In the genomic region with DNA sequence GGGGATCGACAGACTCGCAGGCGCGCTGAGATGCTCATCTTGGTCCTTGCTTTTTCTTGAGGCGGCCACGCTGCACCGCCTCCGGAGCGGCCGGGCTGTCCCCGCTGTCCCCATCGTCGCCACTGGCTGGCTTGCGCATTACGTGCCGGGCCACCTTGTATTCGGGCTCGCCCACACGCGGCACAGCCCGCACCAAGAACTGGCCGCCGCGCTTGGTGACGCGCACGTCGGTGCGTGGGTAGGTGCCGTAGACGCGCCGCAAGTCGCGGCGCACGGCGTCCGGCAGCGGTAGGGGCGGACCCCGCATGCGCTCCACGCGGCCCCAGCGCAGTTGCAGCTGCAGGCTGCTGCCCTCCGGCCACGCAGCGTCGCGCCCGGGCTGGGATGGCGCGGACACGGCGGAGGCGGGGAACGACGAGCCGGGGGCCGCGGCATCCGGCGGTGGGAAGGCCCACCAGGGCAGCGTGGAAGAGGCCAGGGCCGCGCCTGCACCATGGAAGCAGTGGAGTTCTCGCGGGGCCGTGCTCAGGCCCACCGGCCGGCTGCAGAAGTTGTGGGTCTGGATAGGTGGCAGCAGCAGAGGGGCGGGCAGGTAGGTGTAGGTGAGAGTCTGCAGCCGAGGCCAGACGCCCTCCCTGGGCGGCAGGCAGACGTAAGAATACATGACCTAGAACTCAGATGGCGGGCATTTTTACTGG, we compare ENCODE assay signal across 8 mouse cellular contexts. TPM values are rescaled to one million over a fixed set of nuclear protein-coding genes. Genes with fewer than 3 reads are reported as not detected.
A peak's percentile ranks its signal among the peaks of the same experiment; 100 is the strongest.
DNase-seq lines count a peak whose midpoint lies in the region; ATAC-seq lines count a peak whose summit lies in the region.

No protein-coding gene starts in this region.

- peak; percentile 61 to 68 for DNase-seq in urinary bladder, adult 18-20 months (ENCODE audit: low spot score in 2 of 2)
- DNase-seq in urinary bladder, postnatal 10 days (ENCODE audit: low spot score), result no peak
- DNase-seq in embryo, embryonic 11 days, result peak; percentile 89
- peak; percentile 76 to 80 for DNase-seq in gastrocnemius, postnatal 4 days (ENCODE audit: low spot score in 2 of 2)
- peak; percentile 93 to 97 for DNase-seq in left cerebral cortex, postnatal 25 days (ENCODE audit: low spot score in 2 of 2)
- peak; percentile 94 to 95 for DNase-seq in right cerebral cortex, postnatal 10 days (ENCODE audit: low spot score in 2 of 2)

- intact Hi-C loops in left cerebral cortex, postnatal 25 days (cut with DNase I), result no loop called here

- peak; percentile 81 for ATAC-seq in intestine, embryonic 15.5 days
- ATAC-seq in megakaryocyte progenitor cell, adult 5-6 weeks (replicated peaks; ENCODE audit: poor library complexity), result peak; percentile 70

- H3K4me1 ChIP-seq in intestine, embryonic 15.5 days (replicated peaks), result peaks cover 17% of the 10 kb centered on the region

- H3K27me3 ChIP-seq in intestine, embryonic 15.5 days (replicated peaks), result no peaks in the 10 kb centered on the region

- H3K4me2 ChIP-seq in intestine, embryonic 15.5 days (replicated peaks), result peak overlapping the region; percentile 90

- no peaks in the 10 kb centered on the region for H3K36me3 ChIP-seq in intestine, embryonic 15.5 days

- peak overlapping the region; percentile 74 for H3K4me3 ChIP-seq in intestine, embryonic 15.5 days (replicated peaks)

- WGBS in intestine, embryonic 15.5 days, result under 1% methylated on average over 78 of the region's 78 CpGs

- H3K9ac ChIP-seq in intestine, embryonic 15.5 days, result peak overlapping the region; percentile 89

- no peaks in the 10 kb centered on the region for H3K9me3 ChIP-seq in intestine, embryonic 15.5 days

- H3K27ac ChIP-seq in intestine, embryonic 15.5 days, result peak overlapping the region; percentile 83

RNA-seq across cellular contexts. Expression of gene 2310034G01Rik, which starts 1.2 kb away (rescaled TPM):
- under 1 TPM; 0.59 to 0.70 TPM for total RNA-seq in gastrocnemius, postnatal 4 days (2021)
- polyA plus RNA-seq in intestine, embryonic 15.5 days (2015; fragmentation: Nextera tagmentation; extraction: Ambion mirVana), result 1.1 and 1.7 TPM in 2 replicates
- total RNA-seq in left cerebral cortex, postnatal 25 days (2021), result 1 to 10 TPM in 1 of 2 experiments, under 1 TPM in 1; 0.94 to 1.2 TPM
- total RNA-seq in megakaryocyte progenitor cell, adult 5-6 weeks (2015), result 0.61 and 1.5 TPM in 2 replicates
- total RNA-seq in megakaryocyte progenitor cell, adult 5-6 weeks (2017), result 0.29 and 1.8 TPM in 2 replicates

RNA-seq across cellular contexts. Expression of gene Mfsd13a, which starts 8.0 kb away (rescaled TPM):
- 1 to 10 TPM; 1.7 to 2.5 TPM for total RNA-seq in gastrocnemius, postnatal 4 days (2021)
- 13.5 and 14.2 TPM in 2 replicates for polyA plus RNA-seq in intestine, embryonic 15.5 days (2015; fragmentation: Nextera tagmentation; extraction: Ambion mirVana)
- 10 to 100 TPM; 24.1 to 28.1 TPM for total RNA-seq in left cerebral cortex, postnatal 25 days (2021)
- total RNA-seq in megakaryocyte progenitor cell, adult 5-6 weeks (2015), result 65.8 and 66.4 TPM in 2 replicates
- 15.3 and 17.4 TPM in 2 replicates for total RNA-seq in megakaryocyte progenitor cell, adult 5-6 weeks (2017)

RNA-seq across cellular contexts. Expression of gene Cuedc2, which starts 10.4 kb away (rescaled TPM):
- 100 to 1,000 TPM; 106 to 120 TPM for total RNA-seq in gastrocnemius, postnatal 4 days (2021)
- polyA plus RNA-seq in intestine, embryonic 15.5 days (2015; fragmentation: Nextera tagmentation; extraction: Ambion mirVana), result 126 and 138 TPM in 2 replicates
- total RNA-seq in left cerebral cortex, postnatal 25 days (2021), result 100 to 1,000 TPM; 174 to 185 TPM
- 41.4 and 42.1 TPM in 2 replicates for total RNA-seq in megakaryocyte progenitor cell, adult 5-6 weeks (2015)
- 148 and 184 TPM in 2 replicates for total RNA-seq in megakaryocyte progenitor cell, adult 5-6 weeks (2017)

RNA-seq across cellular contexts. Expression of gene Fbxl15, which starts 20.9 kb away (rescaled TPM):
- total RNA-seq in gastrocnemius, postnatal 4 days (2021), result 1 to 10 TPM; 4.4 to 5.1 TPM
- 15.6 and 16.7 TPM in 2 replicates for polyA plus RNA-seq in intestine, embryonic 15.5 days (2015; fragmentation: Nextera tagmentation; extraction: Ambion mirVana)
- total RNA-seq in left cerebral cortex, postnatal 25 days (2021), result 10 to 100 TPM; 28.6 to 29.0 TPM
- total RNA-seq in megakaryocyte progenitor cell, adult 5-6 weeks (2015), result 0.72 and 1.4 TPM in 2 replicates
- total RNA-seq in megakaryocyte progenitor cell, adult 5-6 weeks (2017), result 0.71 and 2.7 TPM in 2 replicates

RNA-seq across cellular contexts. Expression of gene Psd, which starts 22.0 kb away (rescaled TPM):
- total RNA-seq in gastrocnemius, postnatal 4 days (2021), result 1 to 10 TPM; 2.0 to 2.9 TPM
- polyA plus RNA-seq in intestine, embryonic 15.5 days (2015; fragmentation: Nextera tagmentation; extraction: Ambion mirVana), result 34.8 and 36.2 TPM in 2 replicates
- total RNA-seq in left cerebral cortex, postnatal 25 days (2021), result 100 to 1,000 TPM; 588 to 629 TPM
- 0.30 TPM in 1 of 2 replicates, not detected in the other for total RNA-seq in megakaryocyte progenitor cell, adult 5-6 weeks (2015)
- total RNA-seq in megakaryocyte progenitor cell, adult 5-6 weeks (2017), result 0.12 and 0.84 TPM in 2 replicates

Comparison
In these comparisons a context has a peak if more than half of its experiments do, and no peak if none do; other contexts are left out.
1. RNA of gene Mfsd13a, which starts 8.0 kb away (total RNA-seq): 15.3 to 66.4 TPM in megakaryocyte progenitor cell, adult 5-6 weeks and 24.1 to 28.1 TPM in left cerebral cortex, postnatal 25 days; 1.7 to 2.5 TPM in gastrocnemius, postnatal 4 days; every median in the first group is over 4 times any median in the second.